Mouse (Mus musculus) heart, adult 2 months (tissue): ENCODE results near the gene Gimap9. TPM values are rescaled to one million over a fixed set of nuclear protein-coding genes. Genes with fewer than 3 reads are reported as not detected.
"Not testable (repeated sequence)": the region's sequence is repeated elsewhere in the genome, so short reads cannot be mapped to it uniquely, and the experiment has no call there.

ENCODE experiments used
- DNase-seq, 2 experiments: peaks; one replicate each; pipeline ENCODE4 v3.0.0; 2021
- H3K27ac ChIP-seq: fragments of 200-600 bp; 2 replicates; pipeline ENCODE4 v1.8.1; 2022
- H3K27me3 ChIP-seq: fragments of 200-500 bp; 2 replicates; pipeline ENCODE4 v1.6.1; 2012; ENCODE audit warnings: mild to moderate bottlenecking, low read length, inconsistent platforms, mixed read lengths; ENCODE audit not compliant: control insufficient read depth, insufficient read depth
- H3K36me3 ChIP-seq: fragments of 200-500 bp; 2 replicates; pipeline ENCODE4 v1.6.1; 2012; ENCODE audit warnings: low read length, inconsistent platforms; ENCODE audit not compliant: control insufficient read depth, insufficient read depth
- H3K4me1 ChIP-seq: fragments of 200-500 bp; 2 replicates; pipeline ENCODE4 v1.6.1; 2011; ENCODE audit warnings: low read length; ENCODE audit not compliant: control insufficient read depth, insufficient read depth
- H3K4me3 ChIP-seq: fragments of 200-600 bp; 2 replicates; pipeline ENCODE4 v1.8.1; 2022
- H3K79me2 ChIP-seq: fragments of 200-500 bp; replicated peaks from 2 replicates; pipeline ENCODE4 v1.6.1; 2012; ENCODE audit warnings: mild to moderate bottlenecking, inconsistent platforms, low read length, moderate library complexity, mixed read lengths; ENCODE audit not compliant: control insufficient read depth, insufficient read depth
- H3K9ac ChIP-seq: fragments of 200-500 bp; 2 replicates; pipeline ENCODE4 v1.6.1; 2012; ENCODE audit warnings: low read depth, mild to moderate bottlenecking, control low read depth, inconsistent platforms, low read length, mixed read lengths
- CTCF ChIP-seq: fragments of 200-600 bp; IDR thresholded peaks from 2 replicates; pipeline ENCODE4 v1.8.1; 2022; ENCODE audit warnings: antibody characterized with exemption, mild to moderate bottlenecking, moderate library complexity
- EP300 ChIP-seq: fragments of 200-500 bp; IDR thresholded peaks from 2 replicates; pipeline ENCODE4 v1.6.1; 2011; ENCODE audit warnings: low read depth, low read length, control low read depth; ENCODE audit not compliant: insufficient read depth
- POLR2A ChIP-seq: fragments of 200-500 bp; IDR thresholded peaks from 2 replicates; pipeline ENCODE4 v1.6.1; 2011; ENCODE audit warnings: mild to moderate bottlenecking, low read depth, low read length, control low read depth; ENCODE audit not compliant: insufficient read depth
- WGBS: fragments of 180-500 bp; shearing (Covaris S2); methylation state at CpG from one replicate; pipeline ENCODE4 v1.1.7; 2018; 5-methylcytosine and 5-hydroxymethylcytosine counted together
- intact Hi-C: fragments of 180-260 bp; cut with DNase I; formaldehyde crosslinking; loops from one replicate; pipeline ENCODE4 v1.15.1; 2025
- polyA plus RNA-seq: library from polyadenylated mRNA; depleted of rRNA; stranded (reverse); fragments of >200 nt; gene quantifications from 2 replicates; pipeline ENCODE4 v1.2.3, GENCODE M21; 2012
- total RNA-seq, 2 experiments: library from RNA; stranded (reverse); gene quantifications; 2 replicates each; pipeline ENCODE4 v1.2.3; 2021

Gimap9 gene
- total and polyA plus RNA-seq, 3 experiments, result 1.8 to 3.4 (median 3.1) TPM

DNA sequence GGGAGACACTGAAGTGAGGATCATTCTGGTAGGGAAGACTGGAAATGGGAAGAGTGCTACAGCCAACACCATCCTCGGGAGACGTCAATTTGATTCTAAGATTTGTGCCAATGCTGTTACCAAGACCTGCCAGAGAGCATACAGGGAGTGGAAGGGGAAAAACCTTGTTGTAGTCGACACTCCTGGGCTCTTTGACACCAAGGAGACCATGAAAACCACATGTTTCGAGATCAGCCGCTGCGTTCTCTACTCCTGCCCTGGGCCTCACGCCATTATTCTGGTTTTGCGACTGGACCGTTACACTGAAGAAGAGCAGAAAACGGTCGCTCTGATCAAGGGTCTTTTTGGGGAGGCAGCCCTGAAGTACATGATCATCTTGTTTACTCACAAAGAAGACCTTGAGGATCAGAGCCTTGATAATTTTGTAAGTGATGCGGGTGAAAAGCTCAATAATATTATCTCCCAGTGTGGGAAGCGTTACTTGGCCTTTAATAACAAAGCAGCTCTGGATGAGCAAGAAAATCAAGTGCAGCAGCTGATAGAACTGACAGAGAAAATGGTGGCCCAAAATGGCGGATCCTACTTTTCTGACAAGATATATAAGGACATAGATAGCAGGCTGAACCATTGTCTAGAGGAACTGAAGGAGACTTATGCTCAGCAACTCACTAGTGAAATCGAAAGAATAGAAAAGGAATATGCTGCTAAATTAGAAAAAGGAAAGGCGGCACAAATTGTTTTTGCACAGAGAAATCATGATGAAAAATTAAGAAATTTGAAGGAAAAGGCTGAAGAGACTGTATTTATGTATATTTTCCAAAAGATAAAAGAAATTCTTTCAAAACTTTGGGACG is 1.8 kb downstream of the Gimap9 start:
- Histone ChIP-seq H3K79me2 (no peaks in the 10 kb centered on the region), H3K27ac (no peak overlapping the region), H3K36me3 (no peaks in the 10 kb centered on the region), H3K27me3 (no peaks in the 10 kb centered on the region), H3K4me1 (peaks cover 3% of the 10 kb centered on the region), H3K4me3 (no peak overlapping the region), H3K9ac (no peak overlapping the region)
- no peak for DNase-seq
- WGBS, result 93% methylated on average over 17 of the region's 17 CpGs
- intact Hi-C loops, result loop anchor here (2.0 kb wide), 2 partner anchors 29 to 31 kb away; partner anchors contain the start of gene Gimap8
- TF ChIP-seq CTCF (no peak), EP300 (no peak), POLR2A (no peak)

DNA sequence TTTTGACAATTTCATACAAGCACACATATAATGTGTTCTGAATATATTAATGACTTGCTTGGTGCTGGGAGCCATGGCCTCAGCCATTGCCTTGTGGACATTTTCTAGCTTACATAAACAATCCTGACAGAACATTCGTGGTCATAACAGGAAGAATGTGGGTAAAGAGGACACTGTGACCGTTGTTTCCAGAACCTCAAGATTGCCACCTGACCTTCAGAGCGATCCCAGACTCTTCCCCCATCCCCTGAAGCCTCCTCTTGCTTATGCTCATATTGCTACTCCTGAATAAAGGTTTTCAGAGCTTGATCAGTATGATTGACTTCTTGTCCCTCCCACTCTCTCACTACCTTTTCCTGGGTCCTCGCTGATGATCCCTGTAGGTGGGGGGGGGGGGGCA is 2.5 kb downstream of the Gimap9 start:
- H3K27me3 ChIP-seq, result no peaks in the 10 kb centered on the region
- no peak overlapping the region for H3K9ac ChIP-seq
- intact Hi-C loops, result loop anchor here (2.0 kb wide), 1 partner anchor 32 kb away; the partner anchor contains the start of gene Gimap8
- TF ChIP-seq EP300 (no peak), POLR2A (no peak), CTCF (no peak)
- H3K79me2 ChIP-seq, result no peaks in the 10 kb centered on the region
- peaks cover 3% of the 10 kb centered on the region for H3K4me1 ChIP-seq
- 67% methylated on average over 4 of the region's 4 CpGs for WGBS
- H3K4me3 ChIP-seq, result no peak overlapping the region
- no peaks in the 10 kb centered on the region for H3K36me3 ChIP-seq
- H3K27ac ChIP-seq, result no peak overlapping the region
- DNase-seq, result no peak

DNA sequence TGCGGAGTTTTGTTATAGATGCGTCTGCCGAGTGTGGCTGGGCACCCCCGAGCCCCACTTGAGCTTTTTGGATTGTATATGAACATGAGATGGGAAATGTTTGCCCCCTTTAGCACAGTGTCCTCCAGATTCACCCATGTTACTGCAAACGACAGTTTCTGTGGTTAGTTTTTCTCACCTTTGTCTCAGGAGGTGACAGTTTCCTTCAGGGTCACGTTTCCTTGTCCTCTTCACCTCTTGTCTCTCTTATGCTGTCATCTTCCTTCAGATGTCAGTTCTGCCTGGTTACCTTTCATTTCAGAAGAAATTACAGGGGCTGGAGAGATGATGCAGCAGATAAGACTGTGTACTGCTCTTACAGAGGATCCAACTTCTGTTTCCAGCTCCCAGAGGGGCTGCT is 3.8 kb downstream of the Gimap9 start:
- DNase-seq, result no peak
- TF ChIP-seq POLR2A (no peak), EP300 (no peak), CTCF (no peak)
- WGBS, result 75% methylated on average over 6 of the region's 6 CpGs
- H3K27me3 ChIP-seq, result no peaks in the 10 kb centered on the region
- H3K4me3 ChIP-seq, result no peak overlapping the region
- no peaks in the 10 kb centered on the region for H3K36me3 ChIP-seq
- intact Hi-C loops, result loop anchor here (2.0 kb wide), 1 partner anchor 33 kb away; the partner anchor contains the start of gene Gimap8
- peaks cover 3% of the 10 kb centered on the region for H3K4me1 ChIP-seq
- H3K79me2 ChIP-seq, result no peaks in the 10 kb centered on the region
- H3K9ac ChIP-seq, result no peak overlapping the region
- peak overlapping the region; percentile 4; the same call in 1 of the 2 replicates for H3K27ac ChIP-seq

GRCm38 (mm10) chr6:48680421-48680820 is 4.5 kb downstream of the Gimap9 start:
- Histone ChIP-seq H3K27me3 (no peaks in the 10 kb centered on the region), H3K36me3 (no peaks in the 10 kb centered on the region), H3K27ac (no peak overlapping the region), H3K4me1 (peaks cover 3% of the 10 kb centered on the region), H3K79me2 (no peaks in the 10 kb centered on the region), H3K9ac (no peak overlapping the region), H3K4me3 (no peak overlapping the region)
- TF ChIP-seq EP300 (no peak), CTCF (no peak), POLR2A (no peak)
- intact Hi-C loops, result no loop called here
- 76% methylated on average over 5 of the region's 5 CpGs for WGBS
- DNase-seq, result no peak

DNA sequence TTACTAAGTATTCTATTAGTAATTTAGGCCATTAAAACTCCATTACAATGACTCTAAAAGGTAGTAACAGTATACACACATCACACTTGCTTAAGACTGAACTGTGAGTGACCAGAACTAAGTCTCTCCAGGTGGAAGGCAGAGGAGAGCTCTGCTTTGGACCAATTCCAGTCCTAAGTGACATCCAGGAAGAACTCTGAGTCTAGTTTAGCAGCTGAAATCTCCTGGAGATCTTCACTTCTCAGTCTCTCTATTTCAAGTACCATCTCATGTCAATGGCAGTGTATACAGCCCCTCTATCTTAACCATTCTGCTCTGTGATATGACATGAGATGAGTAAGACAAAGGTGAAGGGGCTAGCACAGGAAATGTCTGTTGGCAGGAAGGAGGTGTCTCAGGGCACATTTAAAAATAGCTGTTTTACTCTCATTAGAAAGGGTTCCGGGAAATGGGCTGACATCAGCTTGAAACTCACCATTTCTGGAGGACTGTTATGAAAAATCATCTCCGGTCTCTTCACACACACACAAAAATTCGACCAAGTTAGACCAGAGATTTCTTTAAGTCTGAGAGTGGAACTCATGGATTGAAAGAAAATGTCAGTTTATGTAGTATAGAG is 5.7 kb downstream of the Gimap9 start:
- Histone ChIP-seq H3K4me3 (no peak overlapping the region), H3K9ac (no peak overlapping the region), H3K36me3 (no peaks in the 10 kb centered on the region), H3K4me1 (peaks cover 3% of the 10 kb centered on the region; the same call in 1 of the 2 replicates), H3K27me3 (no peaks in the 10 kb centered on the region), H3K27ac (peak overlapping the region; percentile 81), H3K79me2 (no peaks in the 10 kb centered on the region)
- 24% methylated on average over 3 of the region's 3 CpGs for WGBS
- intact Hi-C loops, result loop anchor here (2.0 kb wide), 1 partner anchor 65 kb away; the partner anchor contains the start of gene Gimap5
- no peak for DNase-seq
- TF ChIP-seq EP300, result no peak
- TF ChIP-seq POLR2A, result no peak
- no peak for TF ChIP-seq CTCF

GRCm38 (mm10) chr6:48682271-48682670 is 6.3 kb downstream of the Gimap9 start:
- Histone ChIP-seq H3K79me2 (no peaks in the 10 kb centered on the region), H3K9ac (no peak overlapping the region), H3K36me3 (no peaks in the 10 kb centered on the region), H3K4me1 (peaks cover 6% of the 10 kb centered on the region), H3K27me3 (no peaks in the 10 kb centered on the region), H3K27ac (peak overlapping the region; percentile 81), H3K4me3 (no peak overlapping the region)
- TF ChIP-seq CTCF (no peak), EP300 (no peak), POLR2A (no peak)
- intact Hi-C loops, result loop anchor here (2.0 kb wide), 1 partner anchor 65 kb away; the partner anchor contains the start of gene Gimap5
- 43% methylated on average over 4 of the region's 4 CpGs for WGBS
- no peak for DNase-seq

DNA sequence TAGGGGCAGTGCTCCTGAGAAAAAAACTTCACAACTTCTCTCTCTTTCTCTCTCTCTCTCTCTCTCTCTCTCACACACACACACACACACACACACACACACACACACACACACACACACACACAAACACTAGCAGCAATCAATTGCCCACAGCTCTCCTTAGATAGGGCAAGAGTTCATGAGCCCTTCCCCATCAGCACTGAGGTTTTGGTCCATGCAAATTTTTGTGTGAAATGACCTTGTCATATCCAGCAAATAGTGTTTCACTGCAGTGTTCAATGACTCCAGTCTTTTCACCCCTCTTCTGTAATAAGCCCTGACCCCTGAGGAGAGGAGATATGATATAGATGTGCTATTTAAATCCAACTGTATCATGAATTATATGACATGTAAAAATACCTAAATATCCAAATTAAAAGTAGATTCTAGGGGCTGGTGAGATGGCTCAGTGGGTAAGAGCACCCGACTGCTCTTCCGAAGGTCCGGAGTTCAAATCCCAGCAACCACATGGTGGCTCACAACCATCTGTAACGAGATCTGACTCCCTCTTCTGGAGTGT is 7.4 kb downstream of the Gimap9 start:
- WGBS, result 94% methylated on average over 4 of the region's 4 CpGs
- H3K4me1 ChIP-seq, H3K27ac ChIP-seq, H3K27me3 ChIP-seq, H3K4me3 ChIP-seq, DNase-seq, H3K79me2 ChIP-seq, H3K9ac ChIP-seq, H3K36me3 ChIP-seq: not testable (repeated sequence)
- intact Hi-C loops, result loop anchor here (2.0 kb wide), 1 partner anchor 63 kb away; the partner anchor contains the start of gene Gimap5
